8 mouse cellular contexts compared by ENCODE assay signal in genomic region chr3:135211805-135212657, GRCm38 (mm10). TPM values are rescaled to one million over a fixed set of nuclear protein-coding genes. Genes with fewer than 3 reads are reported as not detected.
A peak's percentile ranks its signal among the peaks of the same experiment; 100 is the strongest.
DNase-seq lines count a peak whose midpoint lies in the region; ATAC-seq lines count a peak whose summit lies in the region.

Cenpe (plus strand) TSS chr3:135212537.

- H3K27me3 ChIP-seq in forebrain, embryonic 14.5 days (replicated peaks; ENCODE audit: control insufficient read depth, insufficient read depth, low read length), result no peaks in the 10 kb centered on the region
- no peaks in the 10 kb centered on the region for H3K27me3 ChIP-seq in neural tube, embryonic 15.5 days (replicated peaks)

- H3K4me1 ChIP-seq in forebrain, embryonic 14.5 days (ENCODE audit: control insufficient read depth, insufficient read depth, low read length), result peaks cover 14% of the 10 kb centered on the region
- peaks cover 14% of the 10 kb centered on the region for H3K4me1 ChIP-seq in neural tube, embryonic 15.5 days

- peak within 1 kb of the TSS; percentile 62 for H3K9ac ChIP-seq in forebrain, embryonic 14.5 days (ENCODE audit: low read length)
- peak within 1 kb of the TSS; percentile 51 for H3K9ac ChIP-seq in neural tube, embryonic 15.5 days (replicated peaks)

- peak within 1 kb of the TSS; percentile 61 for H3K4me3 ChIP-seq in forebrain, embryonic 14.5 days (ENCODE audit: low read depth, low read length)
- H3K4me3 ChIP-seq in neural tube, embryonic 15.5 days (replicated peaks), result peak within 1 kb of the TSS; percentile 82

- intact Hi-C loops in heart, postnatal 14 days (cut with DNase I), result no loop called here

- peak; percentile 98 for ATAC-seq in forebrain, embryonic 14.5 days
- peak; percentile 98 for ATAC-seq in neural tube, embryonic 15.5 days (ENCODE audit: low FRiP score)

- H3K9me3 ChIP-seq in forebrain, embryonic 14.5 days (replicated peaks; ENCODE audit: control insufficient read depth, low read length), result no peaks in the 10 kb centered on the region
- H3K9me3 ChIP-seq in neural tube, embryonic 15.5 days (replicated peaks), result no peaks in the 10 kb centered on the region

- H3K27ac ChIP-seq in forebrain, embryonic 14.5 days (ENCODE audit: low read depth, low read length), result no peak within 1 kb of the TSS
- peak within 1 kb of the TSS; percentile 7; the same call in 1 of the 2 replicates for H3K27ac ChIP-seq in neural tube, embryonic 15.5 days (replicated peaks)

- peak within 1 kb of the TSS; percentile 56 for H3K4me2 ChIP-seq in forebrain, embryonic 14.5 days (ENCODE audit: low read length)
- peak within 1 kb of the TSS; percentile 97 for H3K4me2 ChIP-seq in neural tube, embryonic 15.5 days

- peak; percentile 95 for DNase-seq in ES-CJ7 (ENCODE audit: low read depth, low spot score)
- peak; percentile 82 for DNase-seq in cerebellum, adult 11 months
- DNase-seq in forebrain, embryonic 14.5 days (ENCODE audit: low spot score), result peak; percentile 94
- DNase-seq in heart, postnatal 14 days, result peak; percentile 92 to 95
- peak; percentile 86 for DNase-seq in layer of hippocampus, adult 11-12 months (ENCODE audit: low spot score)
- DNase-seq in lung, adult 18-20 months, result peak; percentile 87
- peak; percentile 91 for DNase-seq in testis, postnatal 14 days (ENCODE audit: low spot score)

- WGBS in forebrain, embryonic 14.5 days, result 3% methylated on average over 29 of the region's 29 CpGs
- WGBS in neural tube, embryonic 15.5 days, result 5% methylated on average over 28 of the region's 29 CpGs

- peaks cover 12% of the 10 kb centered on the region for H3K36me3 ChIP-seq in forebrain, embryonic 14.5 days (ENCODE audit: control insufficient read depth, insufficient read depth, low read length)
- H3K36me3 ChIP-seq in neural tube, embryonic 15.5 days, result no peaks in the 10 kb centered on the region

RNA-seq across cellular contexts. Expression of gene Cenpe, which starts in this region (rescaled TPM):
- 15.2 and 17.7 TPM in 2 replicates for polyA plus RNA-seq in forebrain, embryonic 14.5 days (2014; fragmentation: Nextera tagmentation; extraction: Ambion mirVana)
- total RNA-seq in heart, postnatal 14 days (2021), result 1 to 10 TPM; 2.8 to 5.6 TPM
- polyA plus RNA-seq in neural tube, embryonic 15.5 days (2015; fragmentation: Nextera tagmentation; extraction: Ambion mirVana), result 2.9 and 7.9 TPM in 2 replicates
